Mouse (Mus musculus) lung, postnatal 0 days (tissue): Measurements from ENCODE around the gene Fbxo6.

ENCODE experiments used
- CTCF ChIP-seq: IDR thresholded peaks from 2 replicates; pipeline ENCODE4 v1.5.1; 2016; ENCODE audit warnings: antibody characterized with exemption, mild to moderate bottlenecking
- EP300 ChIP-seq: IDR thresholded peaks from 2 replicates; pipeline ENCODE4 v1.6.1; 2016; ENCODE audit warnings: antibody characterized with exemption, mild to moderate bottlenecking, control low read depth

GRCm38 (mm10) chr4:148120555-148120954, 31.4 kb downstream of the Fbxo6 start:
- no peak for TF ChIP-seq CTCF
- TF ChIP-seq EP300 = no peak
